Mouse (Mus musculus): ENCODE measurements at regions not wholly inside any gene's neighbourhood (a gene's known extent, or its start where the extent isn't known, plus 50 kb on each side); places are given as distances from the start of the nearest gene placed in this dataset.

DNA sequence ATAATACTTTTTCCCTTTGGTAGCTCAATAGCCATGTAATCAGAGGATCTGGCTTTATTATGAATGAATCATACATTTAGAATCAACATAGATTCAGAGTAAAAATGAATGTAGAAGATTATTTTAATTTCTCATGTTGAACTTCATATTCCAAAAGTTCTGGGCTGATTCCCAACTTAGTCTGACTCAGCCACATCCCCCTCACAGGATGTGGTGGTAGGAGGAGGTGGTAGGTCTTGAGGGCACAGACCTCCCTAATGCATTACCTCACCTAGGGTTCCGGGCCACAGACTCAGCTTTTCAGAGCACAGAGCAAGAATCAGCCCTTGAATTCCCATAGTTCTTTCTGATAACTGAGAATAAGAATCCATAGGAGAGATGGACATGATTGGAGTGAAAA, 99.4 kb upstream of the Fn1 start:
- no peaks in the 10 kb centered on the region for H3K9me3 ChIP-seq (replicated peaks)
- no peaks in the 10 kb centered on the region for H3K27me3 ChIP-seq
- no peak for ATAC-seq (ENCODE audit: low FRiP score)
- peaks cover 2% of the 10 kb centered on the region; the same call in 1 of the 2 replicates for H3K4me1 ChIP-seq
- H3K9ac ChIP-seq, result no peak overlapping the region
- no peak overlapping the region for H3K4me3 ChIP-seq
- H3K36me3 ChIP-seq, result no peaks in the 10 kb centered on the region
- no peak overlapping the region for H3K27ac ChIP-seq
- no peak overlapping the region for H3K4me2 ChIP-seq (replicated peaks)
- 97% methylated on average over 1 of the region's 1 CpGs for WGBS

GRCm38 (mm10) chr1:71751601-71752000, 98.6 kb upstream of the Fn1 start:
- Histone ChIP-seq H3K9ac (no peak overlapping the region), H3K4me1 (no peaks in the 10 kb centered on the region), H3K27ac (no peak overlapping the region), H3K36me3 (no peaks in the 10 kb centered on the region), H3K27me3 (no peaks in the 10 kb centered on the region), H3K9me3 (replicated peaks) (no peaks in the 10 kb centered on the region), H3K4me3 (no peak overlapping the region), H3K4me2 (replicated peaks) (no peak overlapping the region)
- 76% methylated on average over 1 of the region's 1 CpGs for WGBS
- ATAC-seq (ENCODE audit: low FRiP score), result no peak

DNA sequence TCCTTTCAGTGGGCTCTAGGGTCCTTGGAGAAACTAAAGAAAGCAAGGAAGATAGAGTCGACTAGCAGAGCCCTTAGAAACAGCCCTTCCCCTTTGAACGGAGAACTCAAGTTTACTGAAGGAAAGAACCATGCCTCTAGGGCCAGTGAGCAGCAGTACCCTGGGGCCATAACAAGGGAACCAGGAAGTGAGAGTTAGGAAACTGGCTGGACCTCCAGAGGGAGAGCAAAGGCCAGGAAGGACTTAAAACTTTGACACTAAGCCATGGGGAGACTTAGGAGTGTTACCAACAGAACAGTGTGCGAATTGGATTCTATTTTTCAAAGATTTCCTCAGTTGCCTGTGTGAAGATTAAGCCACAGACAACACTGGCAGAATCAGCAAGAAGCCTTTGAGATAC, 82.6 kb upstream of the Fn1 start:
- 74% methylated on average over 3 of the region's 3 CpGs for WGBS

GRCm38 (mm10) chr1:71731623-71732022, 78.6 kb upstream of the Fn1 start:
- no peaks in the 10 kb centered on the region for H3K36me3 ChIP-seq
- H3K27me3 ChIP-seq, result no peaks in the 10 kb centered on the region
- no peak overlapping the region for H3K4me2 ChIP-seq (replicated peaks)
- no peaks in the 10 kb centered on the region for H3K9me3 ChIP-seq (replicated peaks)
- H3K4me3 ChIP-seq, result no peak overlapping the region
- no peak overlapping the region for H3K9ac ChIP-seq
- H3K4me1 ChIP-seq, result no peaks in the 10 kb centered on the region
- no peak overlapping the region for H3K27ac ChIP-seq
- ATAC-seq (ENCODE audit: low FRiP score), result no peak

More for the DNA sequence above, 82.6 kb upstream of the Fn1 start:
- H3K4me3 ChIP-seq, result no peak overlapping the region
- H3K9ac ChIP-seq, result no peak overlapping the region
- H3K27ac ChIP-seq, result no peak overlapping the region
- H3K36me3 ChIP-seq, result no peaks in the 10 kb centered on the region
- ATAC-seq (ENCODE audit: low FRiP score), result no peak
- H3K27me3 ChIP-seq, result no peaks in the 10 kb centered on the region
- no peaks in the 10 kb centered on the region for H3K9me3 ChIP-seq (replicated peaks)
- no peaks in the 10 kb centered on the region for H3K4me1 ChIP-seq
- H3K4me2 ChIP-seq (replicated peaks), result no peak overlapping the region

DNA sequence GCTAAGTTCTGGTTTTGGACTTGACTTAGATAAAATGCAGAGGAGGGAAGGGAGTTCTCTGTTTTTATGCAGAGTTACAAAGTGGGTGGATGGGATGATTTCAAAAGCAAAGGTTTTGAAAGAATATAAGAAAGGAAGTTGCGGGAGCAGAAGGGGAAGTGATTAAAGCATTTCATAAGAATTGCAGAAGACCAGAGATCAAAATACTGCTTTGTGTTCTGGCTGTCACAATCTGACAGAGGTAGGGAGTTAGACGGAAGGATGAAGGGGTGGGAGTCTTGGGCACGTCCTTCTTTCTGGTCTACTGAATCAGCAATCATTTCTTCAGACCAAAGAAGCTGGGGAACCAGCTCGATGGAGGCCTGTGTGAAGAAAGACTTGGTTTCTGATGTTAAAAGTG, 78.0 kb upstream of the Fn1 start:
- H3K27ac ChIP-seq, result no peak overlapping the region
- H3K9ac ChIP-seq, result no peak overlapping the region
- no peaks in the 10 kb centered on the region for H3K4me1 ChIP-seq
- ATAC-seq (ENCODE audit: low FRiP score), result no peak
- no peaks in the 10 kb centered on the region for H3K36me3 ChIP-seq
- no peak overlapping the region for H3K4me2 ChIP-seq (replicated peaks)
- H3K9me3 ChIP-seq (replicated peaks), result no peaks in the 10 kb centered on the region
- 77% methylated on average over 4 of the region's 4 CpGs for WGBS
- H3K27me3 ChIP-seq, result no peaks in the 10 kb centered on the region
- H3K4me3 ChIP-seq, result no peak overlapping the region

- ATAC-seq (ENCODE audit: low FRiP score), result no peak
- no peak overlapping the region for H3K4me2 ChIP-seq (replicated peaks)
- no peaks in the 10 kb centered on the region for H3K27me3 ChIP-seq
- H3K4me1 ChIP-seq, result no peaks in the 10 kb centered on the region
- no peaks in the 10 kb centered on the region for H3K36me3 ChIP-seq
- 88% methylated on average over 8 of the region's 8 CpGs for WGBS
- H3K9ac ChIP-seq, result no peak overlapping the region
- H3K27ac ChIP-seq, result no peak overlapping the region
- no peak overlapping the region for H3K4me3 ChIP-seq
- H3K9me3 ChIP-seq (replicated peaks), result no peaks in the 10 kb centered on the region
Observed at GRCm38 (mm10) chr1:71728852-71729347, 75.9 kb upstream of the Fn1 start.

DNA sequence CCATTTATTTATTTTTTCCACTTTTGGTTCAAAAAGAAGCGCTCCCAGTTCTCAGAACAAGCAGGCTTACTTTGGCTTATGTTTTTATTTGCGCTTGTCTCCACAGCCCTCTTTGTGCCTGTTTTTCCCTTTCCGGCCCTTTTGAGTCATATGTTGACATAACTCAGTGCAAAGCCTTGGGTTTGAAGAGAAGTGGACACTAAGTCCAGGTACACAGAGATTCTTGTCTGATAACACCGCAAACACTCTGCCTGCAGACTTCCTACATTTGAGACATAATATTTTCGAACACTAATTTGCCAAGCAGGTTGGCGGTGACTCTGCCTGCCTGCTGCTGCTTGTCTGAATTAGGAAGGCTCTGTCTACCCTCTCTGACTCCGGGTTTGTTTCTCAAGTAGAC, 70.8 kb upstream of the Fn1 start:
- 73% methylated on average over 7 of the region's 7 CpGs for WGBS
- no peaks in the 10 kb centered on the region for H3K27me3 ChIP-seq
- no peak for ATAC-seq (ENCODE audit: low FRiP score)

DNA sequence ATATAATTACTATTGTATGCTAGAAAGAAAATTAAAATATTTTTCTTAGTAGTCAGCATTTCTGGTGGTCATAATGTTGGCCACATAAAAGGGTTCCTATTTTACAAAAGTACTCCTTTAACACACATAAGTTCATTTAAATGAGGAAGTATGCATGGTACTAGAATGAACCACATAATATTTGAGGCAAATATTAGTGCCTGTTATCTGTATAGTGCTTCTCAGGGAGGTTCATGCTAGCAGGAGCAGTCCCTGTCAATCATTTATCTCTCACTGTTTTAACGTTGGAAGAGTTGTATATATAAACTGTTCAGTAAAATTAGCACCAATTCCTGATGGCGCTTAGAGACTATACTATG, 70.0 kb upstream of the Fn1 start:
- Histone ChIP-seq H3K9me3 (replicated peaks) (no peaks in the 10 kb centered on the region), H3K36me3 (no peaks in the 10 kb centered on the region), H3K27me3 (no peaks in the 10 kb centered on the region), H3K4me2 (replicated peaks) (no peak overlapping the region), H3K27ac (no peak overlapping the region), H3K4me3 (no peak overlapping the region), H3K9ac (no peak overlapping the region), H3K4me1 (no peaks in the 10 kb centered on the region)
- 80% methylated on average over 2 of the region's 2 CpGs for WGBS
- no peak for ATAC-seq (ENCODE audit: low FRiP score)

More for the DNA sequence above, 70.8 kb upstream of the Fn1 start:
- no peak overlapping the region for H3K4me2 ChIP-seq (replicated peaks)
- no peak overlapping the region for H3K27ac ChIP-seq
- no peaks in the 10 kb centered on the region for H3K4me1 ChIP-seq
- no peak overlapping the region for H3K9ac ChIP-seq
- H3K36me3 ChIP-seq, result no peaks in the 10 kb centered on the region
- no peaks in the 10 kb centered on the region for H3K9me3 ChIP-seq (replicated peaks)
- H3K4me3 ChIP-seq, result no peak overlapping the region

- WGBS, result 71% methylated on average over 6 of the region's 6 CpGs
- Histone ChIP-seq H3K4me3 (no peak overlapping the region), H3K36me3 (no peaks in the 10 kb centered on the region), H3K27me3 (no peaks in the 10 kb centered on the region), H3K9ac (no peak overlapping the region), H3K4me2 (replicated peaks) (no peak overlapping the region), H3K27ac (no peak overlapping the region), H3K9me3 (replicated peaks) (no peaks in the 10 kb centered on the region), H3K4me1 (no peaks in the 10 kb centered on the region)
- no peak for ATAC-seq (ENCODE audit: low FRiP score)
Observed at GRCm38 (mm10) chr1:71722211-71723038, 69.4 kb upstream of the Fn1 start.

Data from hindbrain, embryonic 12.5 days (tissue).